ENCODE assay signal across 9 mouse cellular contexts in genomic region chr1:58797370-58797769, GRCm38 (mm10). TPM values are rescaled to one million over a fixed set of nuclear protein-coding genes. Genes with fewer than 3 reads are reported as not detected.
DNase-seq lines count a peak whose midpoint lies in the region; ATAC-seq lines count a peak whose summit lies in the region.
"Had no signal": no experiment of that assay in that cellular context is flagged by ENCODE, and none has a peak within 500 bp of the region (broad histone marks: within the 10 kb centered on the region; RNA-seq: fewer than 3 reads in every experiment).

No protein-coding gene starts in this region.

- H3K9ac ChIP-seq in heart, embryonic 12.5 days = no peak overlapping the region
- H3K9ac ChIP-seq: neural tube, embryonic 13.5 days had no signal

- no peak for ATAC-seq in heart, embryonic 12.5 days (ENCODE audit: insufficient number of reproducible peaks, low FRiP score)

- peaks cover 4% of the 10 kb centered on the region; the same call in 1 of the 2 replicates for H3K9me3 ChIP-seq in heart, embryonic 12.5 days (replicated peaks)
- H3K9me3 ChIP-seq: neural tube, embryonic 13.5 days had no signal

- no peak overlapping the region for H3K27ac ChIP-seq in heart, embryonic 12.5 days (ENCODE audit: poor library complexity, severe bottlenecking)
- H3K27ac ChIP-seq: neural tube, embryonic 13.5 days had no signal

- H3K4me1 ChIP-seq in heart, embryonic 12.5 days (replicated peaks) = no peaks in the 10 kb centered on the region; the same call in 1 of the 2 replicates

- no peak overlapping the region for H3K4me2 ChIP-seq in heart, embryonic 12.5 days
- H3K4me2 ChIP-seq: neural tube, embryonic 13.5 days had no signal

- no peak overlapping the region for H3K4me3 ChIP-seq in heart, embryonic 12.5 days
- H3K4me3 ChIP-seq: neural tube, embryonic 13.5 days had no signal

- peak; percentile 92 for DNase-seq in heart, adult 11 months
- peak; percentile 94 for DNase-seq in 416B (ENCODE audit: low read depth)
- DNase-seq in induced T-regulatory cell, adult 2 months (ENCODE audit: low read depth) = peak; percentile 89
- DNase-seq in mesoderm, embryonic 11.5 days (ENCODE audit: low read depth, low spot score) = peak; percentile 8
- DNase-seq in layer of hippocampus, postnatal 25 days (ENCODE audit: extremely low spot score in 1 of 2, low spot score in 1 of 2) = no peak
- DNase-seq in adrenal gland, adult 18-20 months (ENCODE audit: low spot score in 2 of 2) = no peak
- DNase-seq in right cerebral cortex, postnatal 10 days (ENCODE audit: low spot score in 2 of 2) = no peak

- no peaks in the 10 kb centered on the region for H3K27me3 ChIP-seq in heart, embryonic 12.5 days (replicated peaks)

- H3K36me3 ChIP-seq in heart, embryonic 12.5 days = peaks cover 8% of the 10 kb centered on the region
- H3K36me3 ChIP-seq: neural tube, embryonic 13.5 days had no signal

- WGBS in heart, embryonic 12.5 days = 68% methylated on average over 2 of the region's 2 CpGs

RNA-seq across cellular contexts. Expression of gene Casp8, which starts 2.2 kb away (rescaled TPM):
- polyA plus RNA-seq in heart, embryonic 12.5 days (2016; fragmentation: Nextera tagmentation; extraction: Ambion mirVana) = 20.3 and 22.2 TPM in 2 replicates
- total RNA-seq in layer of hippocampus, postnatal 25 days (2021) = 1 to 10 TPM; 2.7 TPM
- total RNA-seq in adrenal gland, adult 18-20 months (2021) = 10 to 100 TPM; 15.4 to 20.7 TPM

Comparison
In these comparisons a context has a peak if more than half of its experiments do, and no peak if none do; other contexts are left out.
1. DNase-seq: peak in heart, adult 11 months (single experiment), 416B (single experiment), induced T-regulatory cell, adult 2 months (single experiment) and mesoderm, embryonic 11.5 days (single experiment); none in layer of hippocampus, postnatal 25 days (0 of 2), adrenal gland, adult 18-20 months (0 of 2) and right cerebral cortex, postnatal 10 days (0 of 2).
2. RNA of gene Casp8, which starts 2.2 kb away (total RNA-seq): 15.4 to 20.7 TPM in adrenal gland, adult 18-20 months; 2.7 TPM in layer of hippocampus, postnatal 25 days; every median in the first group is over 4 times any median in the second.